Mouse (Mus musculus): ENCODE measurements around the gene Tardbp.

The Tardbp gene

DNA sequence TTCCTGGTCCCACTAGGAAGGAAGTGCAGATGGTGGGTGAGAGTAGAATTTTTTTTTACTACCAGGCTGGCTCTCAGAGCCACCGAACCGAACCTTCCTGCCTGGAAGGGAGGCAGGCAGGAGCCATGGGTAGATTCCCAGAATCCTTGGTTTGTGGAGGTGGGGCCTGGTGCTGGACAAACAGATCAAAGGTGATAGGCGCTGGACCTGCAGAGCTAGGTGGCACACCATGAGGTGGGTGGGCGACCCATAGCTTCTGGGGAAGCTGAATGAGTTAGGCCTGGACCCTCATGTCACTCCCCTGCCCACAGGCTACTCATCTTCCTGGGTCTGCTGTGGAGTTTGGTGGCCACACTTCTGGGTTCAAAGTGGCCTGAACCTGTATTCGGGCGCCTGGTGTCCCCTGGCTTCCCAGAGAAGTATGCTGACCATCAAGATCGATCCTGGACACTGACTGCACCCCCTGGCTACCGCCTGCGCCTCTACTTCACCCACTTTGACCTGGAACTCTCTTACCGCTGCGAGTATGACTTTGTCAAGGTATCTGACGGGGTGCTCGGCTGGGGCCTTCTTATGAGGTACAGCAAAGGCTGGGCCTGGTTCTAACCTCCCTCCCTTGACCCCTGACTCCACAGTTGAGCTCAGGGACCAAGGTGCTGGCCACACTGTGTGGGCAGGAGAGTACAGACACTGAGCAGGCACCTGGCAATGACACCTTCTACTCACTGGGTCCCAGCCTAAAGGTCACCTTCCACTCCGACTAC, 24.3 kb downstream of the Tardbp start, which contains the start of gene Masp2:
Gene Masp2, plus strand, starts transcription at position 198 of the 764 bp plus-strand sequence.
- no peak for DNase-seq (ENCODE audit: low read depth, low spot score)

DNA sequence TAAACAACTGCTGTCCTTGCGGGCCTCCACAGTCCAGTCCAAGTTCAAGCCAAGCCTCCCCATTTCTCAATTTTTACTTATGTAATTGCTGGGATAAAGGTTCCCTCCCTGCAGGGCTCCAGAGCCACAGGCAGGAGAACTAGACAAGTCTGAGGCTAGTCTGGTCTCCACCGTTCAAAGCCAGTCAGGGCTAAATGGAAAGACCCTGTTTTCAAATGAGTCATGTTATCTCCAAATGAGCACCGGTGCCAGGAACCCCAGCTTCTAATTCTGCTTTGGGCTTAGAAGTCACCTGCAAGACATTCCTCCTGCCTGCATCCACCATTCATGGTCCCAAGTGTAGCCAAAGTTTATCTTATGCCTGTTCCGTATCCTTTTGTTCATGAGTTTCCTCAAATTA, 24.9 kb downstream of the Tardbp start:
- DNase-seq (ENCODE audit: low read depth, low spot score), result no peak

DNA sequence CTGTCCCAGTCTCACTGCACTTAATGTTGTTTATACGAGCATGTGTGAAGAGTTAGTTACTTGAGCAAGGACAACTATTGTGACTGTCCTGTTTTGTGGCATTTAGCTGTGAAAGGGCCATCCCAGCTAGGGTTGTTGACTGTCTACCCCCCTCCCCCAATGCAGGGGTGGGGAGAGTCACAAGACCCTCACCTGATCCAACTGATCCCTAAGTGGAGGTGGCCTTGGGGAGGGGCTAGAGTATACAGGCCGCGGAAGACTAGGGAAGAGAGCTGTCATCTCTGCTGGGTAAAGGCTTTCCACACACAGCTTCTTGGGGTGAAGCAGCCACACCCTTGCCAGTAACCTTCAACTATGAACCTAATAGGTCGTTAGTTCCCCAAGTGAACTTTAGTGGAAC, 26.5 kb downstream of the Tardbp start:
- DNase-seq (ENCODE audit: low read depth, low spot score), result no peak

DNA sequence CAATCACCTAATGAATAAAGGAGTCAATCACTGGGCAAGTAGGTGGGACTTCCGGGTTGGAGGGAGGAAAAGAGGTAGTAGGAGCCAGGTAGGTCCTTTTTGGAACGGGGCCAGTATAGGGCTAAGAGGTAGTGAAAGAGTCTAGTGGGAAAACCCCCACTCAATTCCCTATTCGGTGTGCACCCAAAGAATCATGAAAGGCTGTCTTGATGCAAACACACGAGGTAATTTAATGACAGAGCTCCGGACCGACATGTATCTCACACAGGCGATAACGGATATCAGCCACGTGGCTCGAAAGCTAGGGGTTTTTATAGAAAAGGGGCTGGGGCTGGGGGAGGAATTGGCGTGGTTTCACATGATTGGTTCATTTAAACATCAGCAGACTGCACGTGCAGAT, 28.0 kb downstream of the Tardbp start:
- DNase-seq (ENCODE audit: low read depth, low spot score), result no peak

DNA sequence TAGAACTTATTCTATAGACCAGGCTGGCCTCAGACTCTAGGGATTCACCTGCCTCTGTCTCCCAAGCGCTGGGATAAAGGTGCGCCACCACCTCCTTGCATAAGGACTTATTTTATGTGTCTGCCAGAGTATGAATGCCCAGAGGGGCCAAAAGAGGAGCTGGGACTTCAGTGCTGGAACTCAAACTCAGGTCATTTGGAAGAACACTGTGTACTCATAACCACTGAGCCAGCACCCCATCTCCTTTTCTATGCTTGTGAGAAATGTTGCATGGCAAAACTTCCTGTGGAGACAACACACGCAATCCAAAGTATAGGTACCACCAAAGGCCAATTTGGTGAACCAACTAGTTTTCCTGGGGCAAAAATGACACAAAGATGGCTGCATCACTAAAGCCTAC, 30.1 kb downstream of the Tardbp start:
- no peak for DNase-seq (ENCODE audit: low read depth, low spot score)

DNA sequence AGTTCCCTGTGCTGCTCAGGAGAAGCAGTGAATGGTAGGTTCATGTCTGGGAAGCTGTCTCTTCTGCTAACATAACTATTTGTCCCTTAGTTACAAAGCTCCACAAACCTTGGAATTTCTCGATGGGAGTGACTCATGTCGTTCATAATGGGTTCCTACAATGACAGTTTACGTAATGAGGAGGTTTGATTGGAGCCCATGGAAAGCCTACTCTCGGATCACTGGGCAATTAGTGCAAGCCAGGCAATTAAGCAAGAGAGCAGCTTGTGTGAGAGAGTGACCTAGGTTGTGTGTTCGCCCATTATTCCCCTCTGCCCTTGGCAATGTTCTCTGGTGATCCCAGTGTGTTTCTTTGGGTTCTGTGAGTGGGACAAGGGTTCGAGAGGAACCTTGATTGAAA, 30.9 kb downstream of the Tardbp start:
- no peak for DNase-seq (ENCODE audit: low read depth, low spot score)

DNA sequence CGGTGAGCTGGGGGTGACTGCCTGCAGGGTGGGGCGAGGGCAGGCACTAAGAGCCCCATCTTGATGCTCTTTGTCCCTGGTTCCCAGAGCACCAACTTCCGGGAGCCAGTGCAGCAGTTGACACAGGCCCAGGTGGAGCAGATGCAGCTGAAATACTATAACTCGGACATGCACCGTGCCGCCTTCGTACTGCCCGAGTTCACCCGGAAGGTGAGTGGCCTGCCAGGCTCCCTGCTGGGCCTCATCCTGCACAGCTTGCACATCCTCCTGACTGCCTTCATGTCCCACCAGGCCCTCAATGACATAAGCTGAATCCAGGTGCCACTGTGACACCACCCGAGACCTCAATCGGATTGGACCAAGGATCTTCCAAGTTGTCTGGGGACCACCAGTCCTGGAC, 32.8 kb downstream of the Tardbp start:
- DNase-seq (ENCODE audit: low read depth, low spot score), result no peak

DNA sequence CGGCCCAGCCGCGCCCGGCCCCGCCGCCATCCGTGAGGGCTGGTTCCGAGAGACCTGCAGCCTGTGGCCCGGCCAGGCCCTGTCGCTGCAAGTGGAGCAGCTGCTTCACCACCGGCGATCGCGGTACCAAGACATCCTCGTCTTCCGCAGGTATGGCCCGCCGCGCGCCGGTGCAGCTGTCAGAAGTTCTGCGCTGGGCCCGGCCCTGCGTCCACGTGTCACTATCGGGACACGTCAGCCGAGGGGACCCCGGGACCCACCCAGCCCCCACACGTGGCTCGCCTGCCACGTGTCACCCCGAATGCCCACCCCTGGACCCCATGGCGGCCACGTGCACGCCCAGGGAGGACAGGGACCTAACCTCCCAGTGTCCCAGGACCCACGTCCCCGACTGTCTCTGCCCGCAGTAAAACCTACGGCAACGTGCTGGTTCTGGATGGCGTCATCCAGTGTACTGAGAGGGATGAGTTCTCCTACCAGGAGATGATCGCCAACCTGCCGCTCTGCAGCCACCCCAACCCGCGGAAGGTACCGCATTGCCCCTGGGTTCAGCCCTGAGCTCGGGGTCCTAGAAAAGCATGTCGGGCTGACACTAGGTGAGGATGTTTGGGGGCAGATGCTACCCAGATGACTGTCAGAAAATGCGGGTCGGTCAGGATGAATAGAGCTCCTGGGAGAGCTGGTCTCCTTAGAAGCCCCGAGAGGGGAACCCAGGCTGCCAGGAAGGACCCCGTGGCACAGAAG, 35.0 kb downstream of the Tardbp start:
- peak; percentile 39 for DNase-seq (ENCODE audit: low read depth, low spot score)

DNA sequence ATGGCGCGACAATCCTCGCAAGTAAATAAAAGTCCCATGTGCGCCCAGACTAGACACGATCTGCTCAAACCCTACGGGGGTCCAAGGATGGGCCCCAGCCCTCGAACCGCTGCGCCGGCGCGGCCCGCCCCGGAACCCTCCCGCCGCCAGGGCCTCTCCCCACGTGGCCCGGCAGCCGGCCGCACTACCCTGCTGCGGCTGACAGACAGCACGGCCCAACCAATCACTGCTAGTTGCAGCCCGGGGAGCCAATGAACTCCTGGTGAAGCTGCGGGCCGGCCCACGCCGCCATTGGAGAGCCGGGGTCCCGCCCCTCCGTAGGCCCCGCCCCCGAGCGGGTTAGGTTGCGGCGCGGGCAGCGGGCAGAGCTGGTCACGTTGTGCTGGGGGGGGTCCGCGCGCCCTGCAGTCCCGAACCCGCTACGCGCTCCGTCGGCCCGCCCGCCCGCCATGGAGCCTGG, 35.6 kb downstream of the Tardbp start, which contains the start of gene Srm:
Gene Srm, plus strand, starts transcription at position 333 of the 460 bp plus-strand sequence.
- peak; percentile 99 for DNase-seq (ENCODE audit: low read depth, low spot score)

DNA sequence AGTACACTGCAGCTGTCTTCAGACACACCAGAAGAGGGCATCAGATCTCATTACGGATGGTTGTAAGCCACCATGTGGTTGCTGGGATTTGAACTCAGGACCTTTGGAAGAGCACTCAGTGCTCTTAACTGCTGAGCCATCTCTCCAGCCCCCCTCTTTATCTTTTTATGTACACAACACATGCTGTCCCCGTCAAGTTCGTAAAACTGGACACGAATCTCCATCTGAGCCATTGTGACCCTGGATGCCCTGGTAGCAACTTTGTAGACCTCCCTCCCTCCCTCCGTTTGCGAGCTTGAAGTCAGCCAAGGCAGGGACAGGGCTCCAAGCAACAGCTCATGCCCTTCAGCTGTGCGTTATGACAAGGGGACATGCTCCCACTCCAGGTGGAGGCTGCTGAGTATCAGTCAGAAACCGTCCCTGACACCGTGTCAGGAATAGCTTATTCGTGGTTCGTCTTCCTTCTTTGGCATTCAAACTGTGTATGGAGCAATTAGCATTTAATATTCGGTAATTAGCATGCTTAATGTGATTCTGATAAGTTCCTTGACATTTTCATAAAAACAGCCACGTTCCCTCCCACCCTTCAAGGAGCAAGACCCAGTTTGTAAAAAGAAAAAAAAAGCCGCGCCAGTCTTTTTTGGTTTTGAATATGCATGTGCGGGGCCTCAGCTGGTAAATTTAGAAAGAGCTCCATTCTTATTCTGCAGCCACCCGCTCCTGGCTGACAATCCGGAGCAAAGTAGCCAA, 36.2 kb downstream of the Tardbp start:
- no peak for DNase-seq (ENCODE audit: low read depth, low spot score)

DNA sequence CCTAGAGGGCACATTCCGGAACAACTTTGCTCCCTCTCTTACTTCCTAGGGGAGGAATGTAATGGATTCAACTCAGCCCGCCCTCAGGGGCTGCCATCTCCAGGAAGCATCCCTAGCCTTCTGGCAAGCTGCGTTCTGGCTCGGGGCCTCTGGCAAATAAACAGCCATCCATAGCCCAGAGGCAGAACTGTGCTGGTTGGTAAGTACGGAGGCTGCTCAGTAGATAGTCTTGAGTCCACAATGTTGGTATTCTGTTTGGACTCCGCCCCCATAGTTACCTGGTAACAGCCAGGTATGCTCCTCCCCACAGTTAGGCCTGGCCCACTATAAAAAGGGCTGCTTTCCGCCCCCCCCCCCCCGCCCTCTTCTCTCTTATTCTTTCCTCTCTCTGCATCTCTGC, 37.3 kb downstream of the Tardbp start:
- DNase-seq (ENCODE audit: low read depth, low spot score), result no peak

DNA sequence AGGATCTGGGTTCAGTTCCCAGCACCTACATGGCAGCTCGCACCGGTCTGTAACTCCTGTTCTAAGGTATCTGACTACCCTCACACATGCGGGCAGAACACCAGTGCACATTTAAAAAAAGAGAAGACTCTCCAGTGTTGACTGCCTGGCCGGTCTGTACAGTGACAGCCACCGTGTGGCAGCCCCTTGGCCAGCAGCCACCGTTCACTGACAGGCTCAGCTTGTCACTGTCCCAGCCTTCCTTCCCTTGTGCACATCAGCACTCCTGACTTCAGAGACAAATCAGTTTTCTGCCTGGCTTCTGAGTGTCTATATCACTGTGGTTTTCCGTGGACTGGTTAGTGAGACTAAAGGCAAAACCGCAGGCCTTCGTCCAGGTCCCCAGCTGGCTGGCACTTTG, 38.0 kb downstream of the Tardbp start:
- peak; percentile 53 for DNase-seq (ENCODE audit: low read depth, low spot score)

DNA sequence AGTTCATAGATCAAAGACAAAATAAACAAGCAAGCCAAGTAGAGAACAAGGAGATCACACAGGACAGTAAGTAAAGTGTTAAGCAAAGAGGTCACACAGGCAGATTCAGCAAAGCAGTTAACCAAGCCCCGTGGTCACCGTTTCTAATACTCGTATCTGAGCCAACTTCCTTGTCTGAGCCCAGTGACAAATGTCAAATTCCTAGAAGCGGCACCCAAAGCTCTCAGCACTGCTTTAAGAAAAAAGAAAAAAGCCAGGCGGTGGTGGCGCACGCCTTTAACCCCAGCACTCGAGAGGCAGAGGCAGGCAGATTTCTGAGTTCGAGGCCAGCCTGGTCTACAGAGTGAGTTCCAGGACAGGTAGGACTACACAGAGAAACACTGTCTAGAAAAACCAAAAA, 40.2 kb downstream of the Tardbp start:
- no peak for DNase-seq (ENCODE audit: low read depth, low spot score)

DNA sequence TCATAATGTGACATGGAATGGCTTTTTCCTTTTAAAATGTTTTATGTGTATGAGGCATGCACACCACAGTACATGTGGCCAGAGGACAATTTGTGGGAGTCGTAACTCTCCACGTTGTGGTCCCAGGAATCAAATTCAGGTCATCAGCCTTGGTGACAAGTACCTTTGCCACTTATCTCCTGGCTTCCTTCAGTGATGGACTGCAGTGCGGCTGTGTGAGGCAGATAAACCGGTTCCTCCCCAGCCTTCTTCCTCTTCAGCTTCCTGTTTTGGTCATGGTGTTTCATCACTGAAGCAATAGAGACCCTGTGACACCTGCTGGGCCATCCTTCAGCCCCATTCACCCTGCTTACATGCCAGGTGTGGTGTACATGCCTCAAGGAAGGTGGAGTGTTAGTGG, 43.6 kb downstream of the Tardbp start:
- DNase-seq (ENCODE audit: low read depth, low spot score), result no peak

DNA sequence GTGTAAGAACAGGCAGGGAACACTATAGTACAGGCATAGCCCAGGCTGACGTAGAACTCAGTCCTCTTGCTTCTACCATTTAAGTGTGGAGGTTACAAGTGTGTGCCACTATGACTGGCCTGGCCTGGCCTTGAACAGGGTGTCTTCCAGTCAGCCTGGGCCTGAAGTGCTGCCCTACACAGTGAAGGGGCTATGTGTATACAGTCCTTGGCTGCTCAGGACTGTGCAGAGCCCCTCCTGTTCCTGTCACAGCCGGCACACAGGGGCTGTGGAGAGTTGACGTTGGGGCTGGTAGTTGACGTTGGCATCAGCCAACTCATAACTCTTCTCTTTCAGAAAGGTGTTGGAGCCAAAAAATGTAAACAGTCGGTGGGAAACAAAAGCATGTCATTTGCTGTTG, 45.4 kb downstream of the Tardbp start:
- DNase-seq (ENCODE audit: low read depth, low spot score), result no peak

DNA sequence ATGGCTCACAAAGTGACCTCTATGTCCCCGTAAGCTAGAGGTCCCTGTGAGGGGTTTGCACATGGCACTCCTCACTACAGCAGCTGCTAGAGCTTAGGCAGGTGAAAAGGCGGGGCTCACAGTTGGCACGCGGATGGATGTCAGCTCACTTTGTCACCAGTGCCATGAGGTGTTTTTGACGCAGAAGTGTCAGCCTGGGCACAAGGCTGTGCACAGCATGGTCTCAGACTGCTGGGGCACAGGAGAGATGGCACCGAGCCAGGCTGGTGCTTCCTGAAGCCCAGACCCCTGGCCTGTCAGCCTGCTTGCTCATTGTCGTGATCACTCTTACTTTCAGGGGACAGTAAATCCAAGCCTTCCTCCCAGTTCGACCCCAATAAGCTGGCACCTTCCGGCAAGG, 46.1 kb downstream of the Tardbp start:
- DNase-seq (ENCODE audit: low read depth, low spot score), result no peak

DNA sequence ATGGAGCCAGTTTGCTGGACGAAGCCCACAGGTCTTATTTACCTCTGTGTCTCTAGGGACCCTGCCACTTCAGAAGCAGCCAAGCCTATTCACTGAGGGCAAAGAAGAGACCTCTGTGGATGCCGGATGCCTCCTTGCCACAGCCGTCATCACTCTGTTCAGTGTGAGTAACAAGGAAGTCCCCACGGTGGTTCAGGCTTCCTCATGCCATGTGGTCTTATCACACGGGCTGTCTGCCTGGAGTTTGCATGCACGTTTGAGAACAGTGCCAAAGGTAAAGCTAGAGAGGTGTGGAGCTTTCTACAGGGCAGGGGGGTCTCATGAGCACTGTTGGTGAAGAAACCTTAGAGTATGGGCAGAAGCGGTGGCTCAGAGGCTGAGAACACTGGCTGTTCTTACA, 53.6 kb downstream of the Tardbp start:
- no peak for DNase-seq (ENCODE audit: low read depth, low spot score)

DNA sequence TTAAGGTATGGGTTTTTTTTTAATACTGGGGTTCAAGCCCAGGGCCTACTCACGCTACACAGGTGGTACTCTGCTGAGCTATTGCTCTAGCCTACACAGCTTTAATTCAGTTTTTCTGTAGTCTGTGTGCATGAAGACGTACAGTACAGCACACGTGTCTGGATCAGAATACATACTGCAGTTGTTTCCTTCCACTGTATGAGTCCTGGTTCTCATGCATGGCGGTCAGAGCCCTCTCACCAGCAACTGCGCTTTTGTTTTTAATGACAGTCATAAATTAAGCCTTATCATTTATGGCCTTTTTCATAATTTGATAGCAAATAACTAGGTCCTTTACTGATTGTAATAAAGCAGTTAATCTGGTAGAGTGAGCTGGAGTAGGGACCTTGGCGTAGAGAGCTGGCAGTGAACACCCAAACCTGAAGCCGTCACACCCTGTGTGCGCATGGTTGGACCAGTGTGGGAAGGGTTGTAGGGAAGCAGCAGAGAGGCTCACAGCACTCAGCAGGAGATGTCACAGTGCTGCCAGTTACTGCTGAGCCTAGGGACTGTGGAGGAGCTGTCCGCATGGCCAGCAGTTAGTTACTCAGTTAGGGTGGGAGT, 56.0 kb downstream of the Tardbp start:
- no peak for DNase-seq (ENCODE audit: low read depth, low spot score)

DNA sequence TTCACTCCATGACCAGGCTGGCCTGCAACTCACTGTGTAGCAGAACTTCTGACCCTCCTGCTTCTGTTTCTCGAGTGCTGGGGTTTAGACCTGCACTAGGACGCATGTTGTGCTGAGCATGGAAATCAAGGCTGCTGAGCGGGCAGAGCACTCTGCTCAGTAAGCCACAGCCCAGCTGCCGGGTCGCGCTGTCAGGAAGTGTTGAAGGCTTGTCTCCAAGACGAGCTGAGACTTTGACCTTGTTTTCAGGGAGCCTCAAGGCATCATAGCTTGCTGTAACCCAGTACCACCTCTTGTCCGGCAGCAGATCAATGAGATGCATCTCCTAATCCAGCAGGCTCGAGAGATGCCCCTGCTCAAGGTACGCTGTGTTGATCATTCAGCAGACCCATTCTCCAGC, 56.7 kb downstream of the Tardbp start:
- DNase-seq (ENCODE audit: low read depth, low spot score), result no peak

DNA sequence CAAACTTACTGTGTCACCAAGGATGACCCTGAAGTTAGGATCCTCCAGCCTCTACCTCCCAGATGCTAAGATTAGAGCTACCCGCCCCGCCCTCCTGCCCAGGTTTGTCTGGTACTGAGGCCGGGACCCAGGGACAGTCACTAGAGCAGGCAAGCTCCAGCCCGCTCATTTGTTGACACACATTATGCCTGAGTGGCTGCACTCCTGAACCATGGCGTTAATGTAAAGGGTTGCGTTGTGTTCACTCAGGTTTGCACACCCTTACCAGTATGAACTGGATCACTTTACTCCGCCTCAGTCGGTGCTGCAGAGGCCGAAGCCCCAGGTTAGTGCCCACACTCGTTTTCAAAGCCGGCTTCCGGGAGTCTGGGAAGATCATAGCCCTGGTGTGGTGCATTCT, 63.2 kb downstream of the Tardbp start:
- no peak for DNase-seq (ENCODE audit: low read depth, low spot score)

DNA sequence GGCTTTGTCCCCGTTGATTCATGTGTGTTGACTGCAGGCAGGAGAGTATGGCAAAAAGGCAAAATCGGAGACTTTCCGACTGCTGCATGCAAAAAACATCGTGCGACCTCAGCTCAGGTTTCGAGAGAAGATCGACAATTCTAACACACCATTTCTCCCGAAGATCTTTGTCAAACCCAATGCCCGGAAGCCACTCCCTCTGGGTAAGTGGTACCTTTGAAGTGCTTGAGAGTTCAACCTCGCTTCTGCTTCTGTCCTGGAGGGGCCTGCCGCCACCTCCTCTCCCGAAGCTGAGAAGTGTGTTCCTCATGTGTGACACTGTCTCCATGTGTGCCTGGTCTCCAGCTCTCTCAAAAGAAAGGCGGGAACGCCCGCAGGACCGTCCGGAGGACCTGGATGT, 64.1 kb downstream of the Tardbp start:
- DNase-seq (ENCODE audit: low read depth, low spot score), result no peak
